Mouse (Mus musculus): ENCODE measurements around the gene 4930432M17Rik. TPM values are rescaled to one million over a fixed set of nuclear protein-coding genes. Genes with fewer than 3 reads are reported as not detected.

Gene 4930432M17Rik
- polyA plus RNA-seq, 1 experiment from 2014 or later, result not detected

GRCm38 (mm10) chr3:121638241-121638640, 32.3 kb upstream of the 4930432M17Rik start:
- Histone ChIP-seq H3K9ac (ENCODE audit: low read length) (no peak overlapping the region), H3K4me1 (ENCODE audit: control insufficient read depth, insufficient read depth, low read length) (no peaks in the 10 kb centered on the region), H3K27ac (ENCODE audit: low read depth, low read length) (no peak overlapping the region), H3K4me2 (no peak overlapping the region), H3K36me3 (ENCODE audit: control insufficient read depth, insufficient read depth, low read length) (no peaks in the 10 kb centered on the region), H3K4me3 (ENCODE audit: low read depth, low read length) (no peak overlapping the region), H3K9me3 (ENCODE audit: control insufficient read depth, low read length) (no peaks in the 10 kb centered on the region), H3K27me3 (ENCODE audit: control insufficient read depth, insufficient read depth, low read length) (no peaks in the 10 kb centered on the region)
- WGBS, result 72% methylated on average over 3 of the region's 3 CpGs
- no peak for ATAC-seq (ENCODE audit: low FRiP score)
- DNase-seq (ENCODE audit: low spot score, missing footprints), result no peak

- no peaks in the 10 kb centered on the region for H3K9me3 ChIP-seq (ENCODE audit: control insufficient read depth, low read length)
- ATAC-seq (ENCODE audit: low FRiP score) (no peak), DNase-seq (ENCODE audit: low spot score, missing footprints) (no peak)
- no peaks in the 10 kb centered on the region for H3K36me3 ChIP-seq (ENCODE audit: control insufficient read depth, insufficient read depth, low read length)
- H3K4me2 ChIP-seq, result no peak overlapping the region
- no peak overlapping the region for H3K27ac ChIP-seq (ENCODE audit: low read depth, low read length)
- peaks cover 4% of the 10 kb centered on the region; the same call in 1 of the 2 replicates for H3K4me1 ChIP-seq (ENCODE audit: control insufficient read depth, insufficient read depth, low read length)
- no peak overlapping the region for H3K4me3 ChIP-seq (ENCODE audit: low read depth, low read length)
- H3K27me3 ChIP-seq (ENCODE audit: control insufficient read depth, insufficient read depth, low read length), result no peaks in the 10 kb centered on the region
- H3K9ac ChIP-seq (ENCODE audit: low read length), result no peak overlapping the region
- 42% methylated on average over 2 of the region's 2 CpGs for WGBS
Observed at GRCm38 (mm10) chr3:121640611-121641010, 30.0 kb upstream of the 4930432M17Rik start.

- Histone ChIP-seq H3K4me2 (no peak overlapping the region), H3K4me3 (ENCODE audit: low read depth, low read length) (no peak overlapping the region), H3K4me1 (ENCODE audit: control insufficient read depth, insufficient read depth, low read length) (peaks cover 4% of the 10 kb centered on the region; the same call in 1 of the 2 replicates), H3K27ac (ENCODE audit: low read depth, low read length) (no peak overlapping the region), H3K9ac (ENCODE audit: low read length) (no peak overlapping the region), H3K9me3 (ENCODE audit: control insufficient read depth, low read length) (no peaks in the 10 kb centered on the region), H3K36me3 (ENCODE audit: control insufficient read depth, insufficient read depth, low read length) (no peaks in the 10 kb centered on the region), H3K27me3 (ENCODE audit: control insufficient read depth, insufficient read depth, low read length) (no peaks in the 10 kb centered on the region)
- WGBS, result 81% methylated on average over 8 of the region's 8 CpGs
- ATAC-seq (ENCODE audit: low FRiP score) (no peak), DNase-seq (ENCODE audit: low spot score, missing footprints) (no peak)
Observed at GRCm38 (mm10) chr3:121643236-121643635, 27.3 kb upstream of the 4930432M17Rik start.

GRCm38 (mm10) chr3:121645447-121645846, 25.1 kb upstream of the 4930432M17Rik start:
- Histone ChIP-seq H3K4me1 (ENCODE audit: control insufficient read depth, insufficient read depth, low read length) (peaks cover 4% of the 10 kb centered on the region; the same call in 1 of the 2 replicates), H3K36me3 (ENCODE audit: control insufficient read depth, insufficient read depth, low read length) (no peaks in the 10 kb centered on the region), H3K27me3 (ENCODE audit: control insufficient read depth, insufficient read depth, low read length) (no peaks in the 10 kb centered on the region), H3K27ac (ENCODE audit: low read depth, low read length) (no peak overlapping the region), H3K4me2 (no peak overlapping the region), H3K9me3 (ENCODE audit: control insufficient read depth, low read length) (no peaks in the 10 kb centered on the region), H3K9ac (ENCODE audit: low read length) (no peak overlapping the region), H3K4me3 (ENCODE audit: low read depth, low read length) (no peak overlapping the region)
- DNase-seq (ENCODE audit: low spot score, missing footprints), result no peak
- ATAC-seq (ENCODE audit: low FRiP score), result no peak
- WGBS, result 33% methylated on average over 7 of the region's 7 CpGs

GRCm38 (mm10) chr3:121646364-121647048, 24.1 kb upstream of the 4930432M17Rik start:
- ATAC-seq (ENCODE audit: low FRiP score) (no peak), DNase-seq (ENCODE audit: low spot score, missing footprints) (no peak)
- WGBS, result 70% methylated on average over 9 of the region's 9 CpGs
- Histone ChIP-seq H3K27ac (ENCODE audit: low read depth, low read length) (no peak overlapping the region), H3K4me2 (no peak overlapping the region), H3K4me1 (ENCODE audit: control insufficient read depth, insufficient read depth, low read length) (peaks cover 4% of the 10 kb centered on the region; the same call in 1 of the 2 replicates), H3K9me3 (ENCODE audit: control insufficient read depth, low read length) (no peaks in the 10 kb centered on the region), H3K9ac (ENCODE audit: low read length) (no peak overlapping the region), H3K36me3 (ENCODE audit: control insufficient read depth, insufficient read depth, low read length) (no peaks in the 10 kb centered on the region), H3K4me3 (ENCODE audit: low read depth, low read length) (no peak overlapping the region), H3K27me3 (ENCODE audit: control insufficient read depth, insufficient read depth, low read length) (no peaks in the 10 kb centered on the region)

GRCm38 (mm10) chr3:121648238-121648778, 22.3 kb upstream of the 4930432M17Rik start:
- no peaks in the 10 kb centered on the region for H3K9me3 ChIP-seq (ENCODE audit: control insufficient read depth, low read length)
- 92% methylated on average over 8 of the region's 8 CpGs for WGBS
- H3K36me3 ChIP-seq (ENCODE audit: control insufficient read depth, insufficient read depth, low read length), result no peaks in the 10 kb centered on the region
- no peak overlapping the region for H3K9ac ChIP-seq (ENCODE audit: low read length)
- H3K4me2 ChIP-seq, result no peak overlapping the region
- no peak overlapping the region for H3K4me3 ChIP-seq (ENCODE audit: low read depth, low read length)
- H3K27ac ChIP-seq (ENCODE audit: low read depth, low read length), result no peak overlapping the region
- no peak for ATAC-seq (ENCODE audit: low FRiP score)
- no peaks in the 10 kb centered on the region for H3K27me3 ChIP-seq (ENCODE audit: control insufficient read depth, insufficient read depth, low read length)
- peaks cover 4% of the 10 kb centered on the region; the same call in 1 of the 2 replicates for H3K4me1 ChIP-seq (ENCODE audit: control insufficient read depth, insufficient read depth, low read length)
- no peak for DNase-seq (ENCODE audit: low spot score, missing footprints)

- Histone ChIP-seq H3K36me3 (ENCODE audit: control insufficient read depth, insufficient read depth, low read length) (no peaks in the 10 kb centered on the region), H3K9ac (ENCODE audit: low read length) (no peak overlapping the region), H3K4me2 (no peak overlapping the region), H3K4me1 (ENCODE audit: control insufficient read depth, insufficient read depth, low read length) (peaks cover 4% of the 10 kb centered on the region; the same call in 1 of the 2 replicates), H3K27ac (ENCODE audit: low read depth, low read length) (no peak overlapping the region), H3K4me3 (ENCODE audit: low read depth, low read length) (no peak overlapping the region), H3K27me3 (ENCODE audit: control insufficient read depth, insufficient read depth, low read length) (no peaks in the 10 kb centered on the region), H3K9me3 (ENCODE audit: control insufficient read depth, low read length) (no peaks in the 10 kb centered on the region)
- 78% methylated on average over 10 of the region's 10 CpGs for WGBS
- ATAC-seq (ENCODE audit: low FRiP score) (no peak), DNase-seq (ENCODE audit: low spot score, missing footprints) (no peak)
Observed at GRCm38 (mm10) chr3:121650052-121650671, 20.4 kb upstream of the 4930432M17Rik start.

GRCm38 (mm10) chr3:121651710-121652109, 18.9 kb upstream of the 4930432M17Rik start:
- H3K9ac ChIP-seq (ENCODE audit: low read length), result no peak overlapping the region
- H3K9me3 ChIP-seq (ENCODE audit: control insufficient read depth, low read length), result no peaks in the 10 kb centered on the region
- ATAC-seq (ENCODE audit: low FRiP score), result no peak
- no peaks in the 10 kb centered on the region for H3K36me3 ChIP-seq (ENCODE audit: control insufficient read depth, insufficient read depth, low read length)
- no peak overlapping the region for H3K4me3 ChIP-seq (ENCODE audit: low read depth, low read length)
- no peaks in the 10 kb centered on the region for H3K27me3 ChIP-seq (ENCODE audit: control insufficient read depth, insufficient read depth, low read length)
- no peak for DNase-seq (ENCODE audit: low spot score, missing footprints)
- H3K4me1 ChIP-seq (ENCODE audit: control insufficient read depth, insufficient read depth, low read length), result no peaks in the 10 kb centered on the region
- H3K4me2 ChIP-seq, result no peak overlapping the region
- no peak overlapping the region for H3K27ac ChIP-seq (ENCODE audit: low read depth, low read length)
- WGBS, result 68% methylated on average over 3 of the region's 3 CpGs

GRCm38 (mm10) chr3:121652186-121652585, 18.4 kb upstream of the 4930432M17Rik start:
- WGBS, result 83% methylated on average over 1 of the region's 1 CpGs
- Histone ChIP-seq H3K27ac (ENCODE audit: low read depth, low read length) (no peak overlapping the region), H3K9ac (ENCODE audit: low read length) (no peak overlapping the region), H3K4me2 (no peak overlapping the region), H3K27me3 (ENCODE audit: control insufficient read depth, insufficient read depth, low read length) (no peaks in the 10 kb centered on the region), H3K4me3 (ENCODE audit: low read depth, low read length) (no peak overlapping the region), H3K4me1 (ENCODE audit: control insufficient read depth, insufficient read depth, low read length) (no peaks in the 10 kb centered on the region), H3K36me3 (ENCODE audit: control insufficient read depth, insufficient read depth, low read length) (no peaks in the 10 kb centered on the region), H3K9me3 (ENCODE audit: control insufficient read depth, low read length) (no peaks in the 10 kb centered on the region)
- no peak for ATAC-seq (ENCODE audit: low FRiP score)
- no peak for DNase-seq (ENCODE audit: low spot score, missing footprints)
